Mouse (Mus musculus) ES-E14 (cell line): ENCODE results near the gene Astl. TPM values are rescaled to one million over a fixed set of nuclear protein-coding genes. Genes with fewer than 3 reads are reported as not detected.

Experiments used
- DNase-seq: peaks from one replicate; pipeline ENCODE4 v3.0.0-alpha.2; 2013; ENCODE audit warnings: low read depth, low spot score
- H3K27ac ChIP-seq: 2 replicates; pipeline ENCODE4 v1.5.1; 2012; ENCODE audit warnings: low read depth, mild to moderate bottlenecking, low read length, moderate library complexity, mixed read lengths; ENCODE audit not compliant: poor library complexity, insufficient read depth, severe bottlenecking
- H3K36me3 ChIP-seq: 2 replicates; pipeline ENCODE4 v1.6.1; 2012; ENCODE audit warnings: mild to moderate bottlenecking, low read length, moderate library complexity, mixed read lengths; ENCODE audit not compliant: control insufficient read depth, poor library complexity, insufficient read depth, severe bottlenecking
- H3K4me1 ChIP-seq, 2 experiments: fragments of 150-350 bp in 1 of 2; sonication (generic) in 1 of 2; 2 replicates each; pipeline ENCODE4 v1.6.1; 2012; ENCODE audit warnings: low read length in 2 of 2, mild to moderate bottlenecking in 1 of 2, mixed read lengths in 1 of 2; ENCODE audit not compliant: control insufficient read depth in 2 of 2, insufficient read depth in 2 of 2, poor library complexity in 1 of 2
- H3K4me3 ChIP-seq, 2 experiments: fragments of 150-350 bp in 1 of 2; sonication (generic) in 1 of 2; 2 replicates each; pipeline ENCODE4 v1.5.1; 2012; ENCODE audit warnings: low read length in 2 of 2, low read depth in 1 of 2, mild to moderate bottlenecking in 1 of 2, mixed read lengths in 1 of 2; ENCODE audit not compliant: insufficient read depth in 1 of 2, poor library complexity in 1 of 2, severe bottlenecking in 1 of 2
- H3K9ac ChIP-seq: 2 replicates; pipeline ENCODE4 v1.6.1; 2012; ENCODE audit warnings: low read depth, mild to moderate bottlenecking, low read length, mixed read lengths; ENCODE audit not compliant: poor library complexity, insufficient read depth, severe bottlenecking
- H3K9me3 ChIP-seq: fragments of 150-350 bp; sonication (generic); 2 replicates; pipeline ENCODE4 v1.6.1; 2012; ENCODE audit warnings: low read depth, mild to moderate bottlenecking, low read length; ENCODE audit not compliant: control insufficient read depth, insufficient read depth
- CHD2 ChIP-seq: IDR thresholded peaks from 2 replicates; pipeline ENCODE4 v1.6.1; 2014; ENCODE audit warnings: mild to moderate bottlenecking, low read depth, low read length, inconsistent platforms
- HCFC1 ChIP-seq: IDR thresholded peaks from 2 replicates; pipeline ENCODE4 v1.6.1; 2012; ENCODE audit warnings: low read length, inconsistent platforms, borderline replicate concordance; ENCODE audit not compliant: insufficient read depth
- MAFK ChIP-seq: IDR thresholded peaks from 2 replicates; pipeline ENCODE4 v1.6.1; 2014; ENCODE audit warnings: mild to moderate bottlenecking, low read depth, low read length, inconsistent platforms; ENCODE audit not compliant: insufficient read depth
- ZC3H11A ChIP-seq: IDR thresholded peaks from 2 replicates; pipeline ENCODE4 v1.6.1; 2012; ENCODE audit warnings: low read depth, mild to moderate bottlenecking, inconsistent platforms, low read length, borderline replicate concordance
- ZNF384 ChIP-seq: IDR thresholded peaks from 2 replicates; pipeline ENCODE4 v1.6.1; 2012; ENCODE audit warnings: low read depth, low read length, inconsistent platforms
- in situ Hi-C, 2 experiments: fragments of 600-800 bp; cut with MboI; formaldehyde crosslinking; loops; one replicate each; pipeline ENCODE4 v1.15.1; 2025; ENCODE audit warnings: low sequenced_read_pairs in 2 of 2, inconsistent platforms in 1 of 2; ENCODE audit not compliant: unreplicated experiment in 2 of 2
- total RNA-seq: library from RNA; depleted of rRNA; stranded (reverse); fragments of 300-350 nt; gene quantifications from 2 replicates; pipeline ENCODE4 v1.2.3, GENCODE M21; 2012

Astl gene
- total RNA-seq, 1 experiment: not detected

DNA sequence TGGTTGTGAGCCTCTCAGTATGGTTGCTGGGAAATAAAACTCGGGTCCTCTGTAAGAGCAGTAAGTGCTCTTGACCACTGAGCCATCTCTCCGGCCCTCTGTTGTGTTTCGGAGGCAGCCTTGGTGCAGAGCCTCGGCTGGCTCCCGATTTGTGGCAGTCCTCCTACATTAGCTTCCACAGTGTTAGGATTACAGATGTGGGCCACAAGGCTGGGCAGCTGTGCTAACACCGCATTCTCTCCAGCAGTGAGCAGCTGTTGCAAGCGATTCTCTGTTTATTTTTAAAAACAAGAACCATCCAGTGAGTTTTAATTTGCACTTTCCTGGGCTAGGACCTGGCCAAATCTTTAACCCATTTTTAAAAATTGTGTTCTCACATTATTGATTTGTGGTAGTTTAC, 45.4 kb downstream of the Astl start:
- no peak overlapping the region for H3K4me3 ChIP-seq
- no peak for TF ChIP-seq MAFK
- no peak for TF ChIP-seq CHD2
- no peak for TF ChIP-seq HCFC1
- TF ChIP-seq ZNF384: no peak
- no peak for TF ChIP-seq ZC3H11A

DNA sequence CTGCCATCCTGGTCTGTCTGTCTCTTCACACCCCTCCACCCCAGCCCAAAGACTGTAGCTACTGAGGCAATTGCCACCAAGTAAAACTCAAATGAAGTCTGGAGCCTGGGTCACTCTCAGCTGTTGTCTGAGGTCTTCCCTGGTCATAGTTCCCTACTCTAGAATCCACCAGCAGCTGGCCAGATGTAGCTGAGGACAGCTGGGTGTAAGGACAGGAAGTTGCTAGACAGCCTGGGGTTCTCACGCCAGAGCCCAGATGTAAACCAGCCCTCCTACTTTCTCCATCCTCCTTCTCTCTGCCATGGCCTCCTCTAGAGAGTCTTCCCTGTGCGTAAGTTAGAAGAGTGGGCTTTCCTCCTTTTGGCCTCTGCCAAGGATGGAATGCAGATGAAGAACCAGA, 49.1 kb downstream of the Astl start:
- Histone ChIP-seq H3K4me1 (no peaks in the 10 kb centered on the region), H3K27ac (no peak overlapping the region), H3K36me3 (no peaks in the 10 kb centered on the region), H3K9ac (no peak overlapping the region), H3K9me3 (no peaks in the 10 kb centered on the region), H3K4me3 (no peak overlapping the region)
- TF ChIP-seq ZC3H11A (no peak), MAFK (no peak), CHD2 (no peak), HCFC1 (no peak), ZNF384 (no peak)
- no peak for DNase-seq
- in situ Hi-C loops: no loop called here

More for the DNA sequence above, 45.4 kb downstream of the Astl start:
- no peaks in the 10 kb centered on the region for H3K9me3 ChIP-seq
- no peak overlapping the region for H3K27ac ChIP-seq
- DNase-seq: no peak
- no peaks in the 10 kb centered on the region for H3K36me3 ChIP-seq
- in situ Hi-C loops: no loop called here
- H3K9ac ChIP-seq: no peak overlapping the region
- no peaks in the 10 kb centered on the region for H3K4me1 ChIP-seq

DNA sequence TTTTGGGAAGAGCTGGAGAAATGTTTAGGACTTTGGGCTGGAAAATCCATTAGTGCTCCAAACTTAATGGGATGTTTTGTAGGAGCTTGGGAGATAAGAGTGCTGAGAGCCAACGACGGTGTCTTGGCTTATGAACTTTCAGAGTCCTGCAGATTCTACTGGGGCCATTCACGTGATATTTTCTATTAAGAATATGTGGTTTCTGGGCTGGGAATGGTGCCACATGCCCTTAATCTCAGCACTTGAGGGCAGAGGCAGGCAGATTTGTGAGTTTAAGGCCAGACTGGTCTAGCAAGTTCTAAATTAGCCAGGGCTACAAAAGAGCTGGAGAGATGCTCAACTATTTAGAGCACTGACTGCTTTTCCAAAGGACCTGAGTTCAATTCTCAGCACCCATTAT, 51.9 kb downstream of the Astl start:
- H3K4me3 ChIP-seq: no peak overlapping the region
- H3K27ac ChIP-seq: no peak overlapping the region
- H3K4me1 ChIP-seq: no peaks in the 10 kb centered on the region
- no peak for DNase-seq
- H3K9me3 ChIP-seq: no peaks in the 10 kb centered on the region
- no peak overlapping the region for H3K9ac ChIP-seq
- TF ChIP-seq ZNF384 (no peak), HCFC1 (no peak), MAFK (no peak), ZC3H11A (no peak), CHD2 (no peak)
- in situ Hi-C loops: no loop called here
- H3K36me3 ChIP-seq: no peaks in the 10 kb centered on the region

DNA sequence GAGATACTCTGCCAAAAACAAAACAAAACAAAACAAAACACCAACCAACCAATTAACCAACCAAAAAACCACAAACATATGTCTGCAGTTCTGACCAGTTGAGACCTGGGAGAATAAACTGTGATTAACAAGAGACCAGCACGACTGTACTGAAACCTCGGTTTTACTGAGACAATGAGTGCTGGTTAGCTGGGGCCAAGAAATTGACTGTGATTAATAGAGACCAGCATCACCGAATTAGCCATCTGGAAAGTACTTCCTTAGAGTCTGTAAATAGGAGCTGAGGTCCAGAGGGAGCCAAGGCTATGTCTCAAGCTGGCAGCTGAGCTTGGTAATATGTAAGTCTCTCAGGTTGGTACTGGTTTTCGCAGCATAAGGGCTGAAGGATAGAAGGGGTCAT, 52.4 kb downstream of the Astl start:
- DNase-seq: no peak
- H3K36me3 ChIP-seq: no peaks in the 10 kb centered on the region
- no peaks in the 10 kb centered on the region for H3K4me1 ChIP-seq
- H3K27ac ChIP-seq: no peak overlapping the region
- no peak overlapping the region for H3K9ac ChIP-seq
- in situ Hi-C loops: no loop called here
- no peak overlapping the region for H3K4me3 ChIP-seq
- TF ChIP-seq ZC3H11A: no peak
- TF ChIP-seq HCFC1: no peak
- no peak for TF ChIP-seq ZNF384
- no peak for TF ChIP-seq MAFK
- no peak for TF ChIP-seq CHD2
- no peaks in the 10 kb centered on the region for H3K9me3 ChIP-seq

DNA sequence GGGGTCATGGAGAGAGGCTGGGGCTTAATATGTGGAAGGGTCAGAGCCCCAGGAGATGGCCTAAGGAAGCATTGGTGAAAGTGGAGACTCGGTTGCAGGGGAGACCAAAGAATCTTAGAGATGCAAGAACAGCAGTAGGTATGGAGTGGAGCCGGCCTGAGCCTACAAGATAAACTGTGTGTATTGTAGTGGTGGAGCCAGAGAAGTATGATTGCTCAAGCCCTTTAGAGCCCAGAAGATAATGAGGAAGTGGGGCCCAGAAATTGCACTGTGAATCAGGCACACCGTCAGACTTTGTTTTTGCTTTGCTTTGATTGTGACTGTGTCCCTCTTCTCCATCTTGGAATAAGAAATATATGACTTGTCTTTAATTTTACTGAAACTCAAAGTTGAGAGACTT, 52.9 kb downstream of the Astl start:
- DNase-seq: no peak
- no peak overlapping the region for H3K4me3 ChIP-seq
- no peaks in the 10 kb centered on the region for H3K9me3 ChIP-seq
- H3K9ac ChIP-seq: no peak overlapping the region
- H3K4me1 ChIP-seq: no peaks in the 10 kb centered on the region
- H3K36me3 ChIP-seq: no peaks in the 10 kb centered on the region
- H3K27ac ChIP-seq: no peak overlapping the region
- TF ChIP-seq CHD2 (no peak), ZC3H11A (no peak), HCFC1 (no peak), MAFK (no peak), ZNF384 (no peak)
- in situ Hi-C loops: no loop called here
